Mouse (Mus musculus): ENCODE results near the gene Ppp1r12a.
"Not testable (repeated sequence)": the region's sequence is repeated elsewhere in the genome, so short reads cannot be mapped to it uniquely, and the experiment has no call there.

Ppp1r12a gene

GRCm38 (mm10) chr10:108198945-108199344, 37.0 kb downstream of the Ppp1r12a start:
- no peak for DNase-seq (ENCODE audit: low spot score)

- no peak for DNase-seq (ENCODE audit: low spot score)
These were observed 40.1 kb downstream of the Ppp1r12a start for GRCm38 (mm10) chr10:108202126-108202525.

DNA sequence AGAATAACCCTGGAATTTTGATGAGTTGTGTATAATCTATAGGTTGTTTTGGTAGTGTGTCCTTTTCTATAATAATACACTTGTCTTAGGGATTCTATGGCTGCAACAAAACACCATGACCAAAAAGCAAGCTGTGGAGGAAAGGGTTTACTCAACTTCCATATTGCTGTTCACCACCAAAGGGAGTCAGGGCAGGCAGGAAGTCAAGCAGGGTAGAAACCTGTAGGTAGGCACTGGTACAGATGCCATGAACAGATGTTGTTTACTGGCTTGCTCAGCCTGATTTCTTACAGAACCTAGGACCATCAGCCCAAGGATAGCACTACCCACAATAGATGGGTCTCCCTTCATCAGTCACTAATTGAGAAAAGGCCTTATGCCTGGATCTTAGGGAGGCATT, 41.4 kb downstream of the Ppp1r12a start:
- DNase-seq (ENCODE audit: low spot score) = no peak

GRCm38 (mm10) chr10:108209396-108209795, 47.4 kb downstream of the Ppp1r12a start:
- no peak for DNase-seq (ENCODE audit: low spot score)

- no peak for DNase-seq (ENCODE audit: low spot score)
These were observed 62.4 kb downstream of the Ppp1r12a start for GRCm38 (mm10) chr10:108224413-108224812.

DNA sequence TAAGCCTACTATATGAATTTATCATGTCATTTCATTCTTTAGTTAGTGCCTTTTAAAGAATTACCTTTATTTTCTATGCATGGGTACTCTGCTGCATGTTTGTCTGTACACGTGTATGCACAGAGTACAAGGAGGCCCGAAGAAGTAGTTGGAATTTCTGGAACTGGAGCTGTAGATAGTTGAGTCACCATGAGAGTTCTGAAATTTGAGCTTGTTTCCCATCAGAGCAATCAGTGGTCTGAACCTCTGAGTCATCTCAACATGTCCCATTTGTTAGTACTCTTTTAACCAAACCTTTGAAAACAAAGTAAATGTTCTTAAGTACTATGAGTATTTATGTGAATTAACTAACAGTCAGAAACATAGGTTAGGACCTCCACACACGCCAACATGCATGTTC, 75.1 kb downstream of the Ppp1r12a start:
- DNase-seq (ENCODE audit: low spot score) = no peak

DNA sequence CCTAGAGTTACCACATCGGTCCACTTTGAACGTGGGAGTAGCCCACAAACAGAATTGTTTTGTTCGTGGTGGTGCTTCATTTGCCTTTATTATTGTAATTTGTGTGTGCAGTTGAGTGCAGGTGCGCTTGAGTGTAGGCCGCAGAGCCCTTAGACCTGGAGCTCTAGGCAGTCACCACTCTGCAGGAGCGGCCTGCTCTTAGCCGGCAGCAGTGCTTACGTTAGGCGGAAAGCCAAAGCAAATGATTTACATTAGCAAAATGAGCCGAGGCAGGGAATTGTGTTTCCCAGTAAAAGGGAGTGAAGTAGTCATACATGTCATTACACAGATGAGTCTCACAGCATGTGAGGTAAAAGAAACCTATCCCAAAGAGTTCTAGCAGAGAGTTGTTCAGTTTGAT, 77.1 kb downstream of the Ppp1r12a start:
- DNase-seq (ENCODE audit: low spot score) = no peak

DNA sequence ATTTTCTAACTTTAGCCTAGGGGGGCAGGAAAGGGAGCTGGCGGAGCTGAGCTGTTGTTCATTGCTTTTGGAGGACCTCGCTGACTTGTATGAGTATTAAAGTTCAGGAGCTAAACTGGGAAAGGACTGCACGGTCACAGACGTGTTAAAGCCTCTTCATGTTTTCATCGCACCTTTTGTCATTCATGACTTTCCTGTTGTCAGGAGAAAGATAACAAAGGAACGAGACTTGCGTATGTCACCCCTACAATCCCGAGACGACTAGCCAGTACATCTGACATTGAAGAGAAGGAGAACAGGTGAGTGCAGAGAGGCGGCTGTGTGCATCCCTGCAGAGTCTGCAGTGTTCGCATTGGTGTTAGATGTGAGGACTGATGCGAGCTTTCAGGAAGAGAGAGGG, 88.7 kb downstream of the Ppp1r12a start:
- no peak for DNase-seq (ENCODE audit: low spot score)

GRCm38 (mm10) chr10:108251181-108251580, 89.2 kb downstream of the Ppp1r12a start:
- DNase-seq (ENCODE audit: low spot score) = no peak

- DNase-seq (ENCODE audit: low spot score) = no peak
These were observed 93.9 kb downstream of the Ppp1r12a start for GRCm38 (mm10) chr10:108255812-108256376.

GRCm38 (mm10) chr10:108260931-108261330, 98.9 kb downstream of the Ppp1r12a start:
- DNase-seq (ENCODE audit: low spot score) = no peak

DNA sequence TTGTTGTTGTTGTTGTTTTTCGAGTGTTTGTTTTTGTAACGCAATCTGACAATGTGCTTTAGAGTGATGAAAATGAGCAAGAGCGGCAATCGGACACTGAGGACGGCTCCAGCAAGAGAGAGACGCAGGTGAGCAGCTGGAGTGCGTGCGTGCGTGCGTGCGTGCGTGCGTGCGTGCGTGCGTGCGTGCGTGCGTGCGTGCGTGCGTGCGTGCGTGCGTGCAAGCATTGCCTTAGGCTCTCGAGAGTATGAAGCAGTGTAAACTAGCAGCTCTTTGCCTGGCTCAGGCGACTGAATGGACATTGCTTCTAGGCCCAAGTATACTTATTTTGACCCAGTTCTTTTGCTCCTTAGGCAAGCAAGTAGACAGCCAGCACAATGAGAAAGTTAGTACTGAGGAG, 102.6 kb downstream of the Ppp1r12a start:
- no peak for DNase-seq (ENCODE audit: low spot score)

DNA sequence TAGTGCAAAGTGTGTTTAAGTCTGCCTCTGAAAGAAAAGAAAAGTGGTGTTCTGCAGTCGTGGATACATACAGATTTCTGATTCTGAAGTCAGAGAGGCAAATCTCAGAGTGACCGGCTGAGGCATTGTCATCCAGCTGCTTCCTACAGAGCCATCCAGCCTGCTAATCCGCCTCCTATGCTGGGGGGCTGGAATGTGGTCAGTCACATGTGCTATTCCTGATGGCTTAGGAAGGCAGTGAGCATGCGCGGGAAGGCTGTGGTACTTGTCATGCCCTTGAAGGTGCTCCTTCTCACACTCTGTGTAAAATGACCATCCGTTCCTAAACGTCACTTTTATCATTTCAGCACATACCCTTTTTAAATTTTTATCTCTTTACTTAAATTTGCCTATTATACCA, 109.2 kb downstream of the Ppp1r12a start:
- DNase-seq (ENCODE audit: low spot score) = no peak

DNA sequence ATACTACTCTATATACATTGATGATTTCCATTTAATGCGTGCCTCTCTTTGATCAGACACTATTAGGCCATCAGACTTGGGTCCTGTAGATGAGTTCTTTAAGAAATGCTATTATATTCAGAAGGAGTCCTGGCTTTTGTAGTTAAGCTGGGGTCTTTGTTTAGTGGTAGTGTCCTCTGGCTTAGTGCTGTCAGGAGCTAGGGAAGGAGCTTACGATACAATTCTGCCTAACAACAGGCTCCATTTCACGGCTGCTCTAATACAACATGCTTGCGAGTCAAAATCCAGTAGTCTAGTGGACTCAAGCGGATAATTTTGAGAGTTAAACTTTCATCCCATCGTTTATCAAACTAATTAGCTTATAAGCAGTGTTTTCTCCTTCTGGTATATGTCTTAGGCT, 114.7 kb downstream of the Ppp1r12a start:
- DNase-seq (ENCODE audit: low spot score) = no peak

GRCm38 (mm10) chr10:108277198-108277597, 115.2 kb downstream of the Ppp1r12a start:
- DNase-seq (ENCODE audit: low spot score) = no peak

DNA sequence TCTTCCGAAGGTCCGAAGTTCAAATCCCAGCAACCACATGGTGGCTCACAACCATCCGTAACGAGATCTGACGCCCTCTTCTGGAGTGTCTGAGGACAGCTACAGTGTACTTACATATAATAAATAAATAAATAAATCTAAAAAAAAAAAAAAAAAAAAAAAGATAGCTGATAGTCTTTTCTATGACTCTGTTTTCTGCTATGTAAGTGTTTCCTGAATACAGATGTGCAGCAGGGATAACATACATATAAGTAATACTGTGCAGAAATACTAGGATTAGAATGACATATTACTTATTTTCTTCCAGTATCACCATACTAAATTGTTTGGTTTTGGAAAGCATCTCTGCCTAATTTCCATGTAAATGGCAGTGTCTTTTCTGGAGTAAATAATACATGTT, 119.1 kb downstream of the Ppp1r12a start:
- DNase-seq (ENCODE audit: low spot score) = not testable (repeated sequence)

GRCm38 (mm10) chr10:108282351-108282750, 120.4 kb downstream of the Ppp1r12a start:
- DNase-seq (ENCODE audit: low spot score) = no peak

DNA sequence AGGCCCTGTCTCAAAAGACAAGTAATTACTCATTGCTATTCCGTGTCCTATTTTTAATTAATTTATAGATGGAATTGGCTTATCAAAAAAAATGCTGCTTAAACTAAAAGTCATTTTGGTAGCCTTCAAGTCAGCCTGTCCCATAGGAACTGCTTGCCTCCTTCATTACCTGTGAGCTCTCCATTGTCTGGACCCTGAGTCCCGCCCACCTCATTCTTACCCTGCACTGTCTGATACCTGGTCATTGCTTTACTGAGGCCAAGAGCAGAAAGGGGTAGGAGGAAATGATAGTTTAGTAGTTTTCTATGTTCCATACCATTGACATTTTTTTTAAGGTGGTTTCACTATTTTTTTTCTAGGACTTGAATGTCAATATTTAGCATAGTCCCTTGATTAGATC, 121.4 kb downstream of the Ppp1r12a start:
- DNase-seq (ENCODE audit: low spot score) = no peak

- DNase-seq (ENCODE audit: low spot score) = no peak
These were observed 121.8 kb downstream of the Ppp1r12a start for GRCm38 (mm10) chr10:108283837-108284236.

- no peak for DNase-seq (ENCODE audit: low spot score)
These were observed 122.5 kb downstream of the Ppp1r12a start for GRCm38 (mm10) chr10:108284445-108284844.

DNA sequence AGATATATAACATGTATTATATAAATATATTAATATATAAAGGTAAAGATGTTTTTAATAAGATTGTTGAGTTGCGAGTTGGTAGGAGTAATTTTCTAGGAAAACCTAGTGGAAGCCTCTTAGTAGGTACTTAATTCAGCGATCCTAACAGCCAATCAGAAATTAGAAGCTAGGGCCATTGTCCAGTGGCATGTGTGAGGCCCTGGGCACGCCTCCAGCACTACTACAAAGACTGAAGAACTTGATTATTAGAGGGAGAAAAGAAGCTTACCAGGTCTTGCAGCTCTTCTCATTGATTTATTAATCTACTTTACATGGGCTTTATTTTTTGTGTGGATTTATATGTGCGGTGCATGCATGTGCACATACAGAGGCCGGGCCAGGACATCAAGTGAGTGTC, 123.0 kb downstream of the Ppp1r12a start:
- DNase-seq (ENCODE audit: low spot score) = no peak

- DNase-seq (ENCODE audit: low spot score) = no peak
These were observed 124.9 kb downstream of the Ppp1r12a start for GRCm38 (mm10) chr10:108286658-108287437.

DNA sequence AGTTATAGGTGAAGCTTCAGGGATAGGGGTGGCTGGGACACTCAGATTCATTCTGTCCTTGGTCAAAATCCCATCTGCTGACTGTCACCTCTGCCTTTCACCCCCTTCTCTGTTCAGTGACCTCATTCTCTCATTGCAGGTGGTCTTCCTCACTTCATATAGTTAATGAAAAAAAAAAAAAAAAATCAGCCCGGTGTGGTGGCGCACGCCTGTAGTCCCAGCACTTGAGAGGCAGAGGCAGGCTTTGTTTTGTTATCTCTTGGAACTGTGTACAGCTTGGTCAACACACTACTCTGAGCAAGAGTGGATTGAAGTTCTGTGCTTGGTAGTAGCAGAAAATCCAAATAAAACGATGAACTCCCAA, 125.4 kb downstream of the Ppp1r12a start:
- DNase-seq (ENCODE audit: low spot score) = no peak

GRCm38 (mm10) chr10:108290046-108290445, 128.1 kb downstream of the Ppp1r12a start:
- no peak for DNase-seq (ENCODE audit: low spot score)
